Mouse (Mus musculus): ENCODE results near the gene Adgrb2. TPM values are rescaled to one million over a fixed set of nuclear protein-coding genes. Genes with fewer than 3 reads are reported as not detected.

Gene Adgrb2
- polyA plus RNA-seq, 1 experiment from 2014 or later: 2.6 TPM

DNA sequence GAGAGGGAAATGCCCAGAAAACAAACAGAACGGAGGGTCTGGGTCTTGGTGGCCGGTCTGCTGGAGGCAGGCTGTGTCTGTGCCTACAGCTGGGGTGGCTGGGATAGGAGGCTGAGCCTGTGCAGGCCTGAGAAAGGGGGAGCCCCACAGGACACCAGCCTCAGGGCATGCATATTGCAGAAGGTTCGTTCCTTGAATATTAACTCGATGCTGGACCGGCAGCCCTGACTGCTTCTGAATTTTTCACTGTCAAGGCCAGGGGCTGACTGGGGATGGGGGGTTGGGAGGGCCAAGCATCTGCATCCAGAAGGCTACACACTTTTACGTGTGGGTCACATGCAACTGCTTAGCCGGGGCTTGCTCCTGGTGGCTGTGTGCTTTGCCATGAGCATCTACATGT is 48.8 kb downstream of the Adgrb2 start:
- H3K4me1 ChIP-seq (replicated peaks): peaks cover 22% of the 10 kb centered on the region
- H3K9ac ChIP-seq: no peak overlapping the region
- no peak overlapping the region for H3K4me3 ChIP-seq
- H3K27ac ChIP-seq (ENCODE audit: poor library complexity, severe bottlenecking): no peak overlapping the region
- no peaks in the 10 kb centered on the region for H3K36me3 ChIP-seq
- ATAC-seq (ENCODE audit: insufficient number of reproducible peaks, low FRiP score): no peak
- 62% methylated on average over 7 of the region's 7 CpGs for WGBS
- no peak overlapping the region for H3K4me2 ChIP-seq
- no peaks in the 10 kb centered on the region for H3K9me3 ChIP-seq (replicated peaks)
- H3K27me3 ChIP-seq (replicated peaks): peaks cover 45% of the 10 kb centered on the region

- Histone ChIP-seq H3K4me2 (peak overlapping the region; percentile 60), H3K9me3 (replicated peaks) (no peaks in the 10 kb centered on the region), H3K36me3 (no peaks in the 10 kb centered on the region), H3K4me1 (replicated peaks) (peaks cover 22% of the 10 kb centered on the region), H3K4me3 (no peak overlapping the region), H3K9ac (no peak overlapping the region), H3K27me3 (replicated peaks) (peaks cover 34% of the 10 kb centered on the region), H3K27ac (ENCODE audit: poor library complexity, severe bottlenecking) (peak overlapping the region; percentile 75)
- 6% methylated on average over 8 of the region's 8 CpGs for WGBS
- ATAC-seq (ENCODE audit: insufficient number of reproducible peaks, low FRiP score): peak; percentile 23; the same call in 1 of the 2 replicates
Measured at GRCm38 (mm10) chr4:130036112-130036511, 51.4 kb downstream of the Adgrb2 start.

- H3K9me3 ChIP-seq (replicated peaks): no peaks in the 10 kb centered on the region
- H3K4me1 ChIP-seq (replicated peaks): peaks cover 27% of the 10 kb centered on the region
- 8% methylated on average over 23 of the region's 23 CpGs for WGBS
- peak; percentile 77 for ATAC-seq (ENCODE audit: insufficient number of reproducible peaks, low FRiP score)
- peak overlapping the region; percentile 31 for H3K9ac ChIP-seq
- no peaks in the 10 kb centered on the region for H3K36me3 ChIP-seq
- peaks cover 30% of the 10 kb centered on the region for H3K27me3 ChIP-seq (replicated peaks)
- H3K4me3 ChIP-seq: peak overlapping the region; percentile 5
- H3K4me2 ChIP-seq: peak overlapping the region; percentile 60
- H3K27ac ChIP-seq (ENCODE audit: poor library complexity, severe bottlenecking): peak overlapping the region; percentile 75
Measured at GRCm38 (mm10) chr4:130036573-130037401, 52.1 kb downstream of the Adgrb2 start.

- no peak overlapping the region for H3K27ac ChIP-seq (ENCODE audit: poor library complexity, severe bottlenecking)
- no peak overlapping the region for H3K9ac ChIP-seq
- WGBS: 48% methylated on average over 5 of the region's 5 CpGs
- H3K27me3 ChIP-seq (replicated peaks): peaks cover 15% of the 10 kb centered on the region
- no peak overlapping the region for H3K4me3 ChIP-seq
- H3K4me2 ChIP-seq: no peak overlapping the region
- peaks cover 38% of the 10 kb centered on the region for H3K4me1 ChIP-seq (replicated peaks)
- H3K36me3 ChIP-seq: no peaks in the 10 kb centered on the region
- no peaks in the 10 kb centered on the region for H3K9me3 ChIP-seq (replicated peaks)
- no peak for ATAC-seq (ENCODE audit: insufficient number of reproducible peaks, low FRiP score)
Measured at GRCm38 (mm10) chr4:130039351-130039750, 54.7 kb downstream of the Adgrb2 start.

- WGBS: 84% methylated on average over 11 of the region's 11 CpGs
- peaks cover 47% of the 10 kb centered on the region for H3K4me1 ChIP-seq (replicated peaks)
- H3K9me3 ChIP-seq (replicated peaks): no peaks in the 10 kb centered on the region
- H3K4me3 ChIP-seq: no peak overlapping the region
- H3K4me2 ChIP-seq: no peak overlapping the region
- ATAC-seq (ENCODE audit: insufficient number of reproducible peaks, low FRiP score): no peak
- no peaks in the 10 kb centered on the region for H3K36me3 ChIP-seq
- no peak overlapping the region for H3K9ac ChIP-seq
- no peak overlapping the region for H3K27ac ChIP-seq (ENCODE audit: poor library complexity, severe bottlenecking)
- H3K27me3 ChIP-seq (replicated peaks): peaks cover under 1% of the 10 kb centered on the region; the same call in 1 of the 2 replicates
Measured at GRCm38 (mm10) chr4:130041076-130041475, 56.4 kb downstream of the Adgrb2 start.

DNA sequence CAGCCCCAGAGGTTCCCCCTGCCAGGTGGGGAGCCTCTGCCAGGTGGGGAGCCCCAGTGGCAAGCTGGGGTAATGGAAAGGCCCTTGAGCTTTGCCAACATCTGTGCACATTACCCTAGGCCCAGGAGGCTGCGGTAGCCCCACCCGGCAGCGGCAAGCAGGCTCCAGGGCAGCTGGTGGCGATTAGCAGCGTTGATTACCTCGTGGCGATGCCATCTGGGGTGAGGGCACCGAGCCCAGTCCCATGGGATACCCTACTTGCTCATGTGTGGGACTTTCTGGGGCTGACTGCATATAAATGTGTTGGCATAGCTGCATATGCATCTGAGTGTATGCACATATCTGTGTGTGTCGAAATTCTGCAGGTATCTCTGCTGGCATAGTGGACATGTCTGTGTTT is 59.5 kb downstream of the Adgrb2 start:
- WGBS: 72% methylated on average over 9 of the region's 9 CpGs
- H3K27me3 ChIP-seq (replicated peaks): 0 out of 2 replicates have a peak, but pooled peaks cover 3% of the 10 kb centered on the region
- no peak overlapping the region for H3K27ac ChIP-seq (ENCODE audit: poor library complexity, severe bottlenecking)
- no peaks in the 10 kb centered on the region for H3K9me3 ChIP-seq (replicated peaks)
- peaks cover 49% of the 10 kb centered on the region for H3K4me1 ChIP-seq (replicated peaks)
- H3K9ac ChIP-seq: 0 out of 2 replicates have a peak overlapping the region, but pooled peaks have one; percentile 1
- ATAC-seq (ENCODE audit: insufficient number of reproducible peaks, low FRiP score): no peak
- no peak overlapping the region for H3K4me3 ChIP-seq
- H3K4me2 ChIP-seq: no peak overlapping the region
- no peaks in the 10 kb centered on the region for H3K36me3 ChIP-seq

DNA sequence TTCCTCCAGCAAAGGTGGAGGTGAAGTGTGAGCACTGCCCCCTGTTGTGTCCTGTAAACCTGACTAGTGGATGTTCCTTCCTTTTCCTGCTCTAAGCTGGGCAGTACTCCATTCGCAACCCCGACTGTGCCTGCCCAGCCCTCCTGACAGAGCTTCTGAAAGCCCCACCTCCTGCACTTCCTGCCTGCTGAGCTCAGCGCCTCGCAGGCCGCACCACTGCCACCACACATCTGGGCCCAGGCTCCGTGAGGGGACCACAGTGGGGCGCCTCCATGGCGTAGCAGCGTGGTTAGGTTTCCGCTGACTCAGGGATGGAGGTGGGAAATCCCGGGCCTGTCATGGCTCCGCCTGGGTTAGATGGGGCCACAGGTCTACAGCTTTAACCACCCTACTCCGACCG is 60.9 kb downstream of the Adgrb2 start:
- peaks cover 63% of the 10 kb centered on the region for H3K4me1 ChIP-seq (replicated peaks)
- 0 out of 2 replicates have a peak, but pooled peaks cover 3% of the 10 kb centered on the region for H3K27me3 ChIP-seq (replicated peaks)
- 18% methylated on average over 14 of the region's 14 CpGs for WGBS
- H3K9me3 ChIP-seq (replicated peaks): no peaks in the 10 kb centered on the region
- H3K4me3 ChIP-seq: no peak overlapping the region
- 0 out of 2 replicates have a peak overlapping the region, but pooled peaks have one; percentile 10 for H3K27ac ChIP-seq (ENCODE audit: poor library complexity, severe bottlenecking)
- H3K9ac ChIP-seq: 0 out of 2 replicates have a peak overlapping the region, but pooled peaks have one; percentile 24
- no peak for ATAC-seq (ENCODE audit: insufficient number of reproducible peaks, low FRiP score)
- peak overlapping the region; percentile 36 for H3K4me2 ChIP-seq
- no peaks in the 10 kb centered on the region for H3K36me3 ChIP-seq

GRCm38 (mm10) chr4:130047331-130048202 is 62.9 kb downstream of the Adgrb2 start, which contains the start of gene Col16a1:
TSS of gene Col16a1 (plus strand) at chr4:130047840.
- 1% methylated on average over 46 of the region's 46 CpGs for WGBS
- Histone ChIP-seq H3K4me1 (replicated peaks) (peaks cover 59% of the 10 kb centered on the region), H3K27me3 (replicated peaks) (0 out of 2 replicates have a peak, but pooled peaks cover 3% of the 10 kb centered on the region), H3K4me3 (peak within 1 kb of the TSS; percentile 54), H3K27ac (ENCODE audit: poor library complexity, severe bottlenecking) (peak within 1 kb of the TSS; percentile 75), H3K36me3 (no peaks in the 10 kb centered on the region), H3K9me3 (replicated peaks) (no peaks in the 10 kb centered on the region), H3K9ac (peak within 1 kb of the TSS; percentile 84), H3K4me2 (peak within 1 kb of the TSS; percentile 90)
- ATAC-seq (ENCODE audit: insufficient number of reproducible peaks, low FRiP score): peak; percentile 78

DNA sequence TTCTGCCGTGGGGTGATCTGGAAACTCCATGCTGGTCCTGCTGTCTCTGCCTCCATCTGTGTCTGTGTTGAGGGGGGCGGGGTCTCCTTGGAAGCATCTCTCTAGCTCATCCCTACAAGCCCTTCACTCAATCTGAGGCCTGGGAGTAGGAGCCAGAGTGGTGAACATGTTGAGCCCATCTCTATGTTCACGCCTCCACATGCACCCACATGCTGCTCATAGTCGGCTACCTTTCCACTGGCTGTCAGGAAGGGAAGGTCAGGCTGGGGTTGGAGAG is 63.5 kb downstream of the Adgrb2 start:
- Histone ChIP-seq H3K27ac (ENCODE audit: poor library complexity, severe bottlenecking) (peak overlapping the region; percentile 75), H3K4me2 (peak overlapping the region; percentile 90), H3K4me3 (peak overlapping the region; percentile 54), H3K27me3 (replicated peaks) (0 out of 2 replicates have a peak, but pooled peaks cover 3% of the 10 kb centered on the region), H3K9ac (peak overlapping the region; percentile 84), H3K4me1 (replicated peaks) (peaks cover 56% of the 10 kb centered on the region), H3K9me3 (replicated peaks) (no peaks in the 10 kb centered on the region), H3K36me3 (no peaks in the 10 kb centered on the region)
- ATAC-seq (ENCODE audit: insufficient number of reproducible peaks, low FRiP score): no peak
- 38% methylated on average over 4 of the region's 4 CpGs for WGBS

GRCm38 (mm10) chr4:130050056-130050824 is 65.6 kb downstream of the Adgrb2 start:
- peaks cover 54% of the 10 kb centered on the region for H3K4me1 ChIP-seq (replicated peaks)
- H3K4me3 ChIP-seq: no peak overlapping the region
- H3K36me3 ChIP-seq: no peaks in the 10 kb centered on the region
- peak overlapping the region; percentile 20 for H3K4me2 ChIP-seq
- no peak overlapping the region for H3K9ac ChIP-seq
- peak; percentile 30 for ATAC-seq (ENCODE audit: insufficient number of reproducible peaks, low FRiP score)
- peaks cover 7% of the 10 kb centered on the region; the same call in 1 of the 2 replicates for H3K27me3 ChIP-seq (replicated peaks)
- peak overlapping the region; percentile 52; the same call in 1 of the 2 replicates for H3K27ac ChIP-seq (ENCODE audit: poor library complexity, severe bottlenecking)
- WGBS: 71% methylated on average over 8 of the region's 8 CpGs
- H3K9me3 ChIP-seq (replicated peaks): no peaks in the 10 kb centered on the region
